Mouse (Mus musculus): ENCODE data around the gene Ptbp3. TPM values are rescaled to one million over a fixed set of nuclear protein-coding genes. Genes with fewer than 3 reads are reported as not detected.
A peak's percentile ranks its signal among the peaks of the same experiment; 100 is the strongest.

Gene Ptbp3
- total RNA-seq, 2 experiments from 2014 or later = 23.5 to 26.8 TPM

- peak; percentile 56 to 59 for DNase-seq
Observed at GRCm38 (mm10) chr4:59437990-59438854, 110.9 kb downstream of the Ptbp3 start, which contains the start of gene Susd1. TSS of gene Susd1 (minus strand) at chr4:59438633.

GRCm38 (mm10) chr4:59435951-59436350, 113.2 kb downstream of the Ptbp3 start:
- DNase-seq = no peak

- no peak for DNase-seq
Observed at GRCm38 (mm10) chr4:59434039-59434438, 115.1 kb downstream of the Ptbp3 start.

- no peak for DNase-seq
Observed at GRCm38 (mm10) chr4:59429128-59429527, 120.0 kb downstream of the Ptbp3 start.

- DNase-seq = no peak
Observed at GRCm38 (mm10) chr4:59426429-59426828, 122.7 kb downstream of the Ptbp3 start.

- DNase-seq = no peak
Observed at GRCm38 (mm10) chr4:59422808-59423207, 126.4 kb downstream of the Ptbp3 start.

- DNase-seq = no peak
Observed at GRCm38 (mm10) chr4:59422025-59422783, 127.0 kb downstream of the Ptbp3 start.

Other genes with a start within 250 kb of the Ptbp3 start
- 1 to 10 TPM in 1 of 2 experiments, under 1 TPM in 1; 0.95 to 1.4 TPM for gene Susd1, start 110.7 kb downstream of the Ptbp3 start, total RNA-seq (2021)
- gene Hsdl2, start 32.2 kb upstream of the Ptbp3 start, total RNA-seq (2021) = 100 to 1,000 TPM; 229 to 248 TPM
- 1 to 10 TPM; 7.1 TPM for gene E130308A19Rik, start 76.8 kb upstream of the Ptbp3 start, total RNA-seq (2021)